Mouse (Mus musculus) intestine, embryonic 14.5 days (tissue): Measurements from ENCODE around the gene Hoxa3. TPM values are rescaled to one million over a fixed set of nuclear protein-coding genes. Genes with fewer than 3 reads are reported as not detected.

ENCODE experiments used
- ATAC-seq: fragments of 200-750 bp; cut with Nextera tagmentation; replicated peaks from 2 replicates; pipeline ENCODE4 v1.8.0; 2017; ENCODE audit warnings: low read depth, moderate number of reproducible peaks, moderate TSS enrichment, moderate library complexity; ENCODE audit not compliant: low FRiP score, low TSS enrichment
- DNase-seq: peaks from one replicate; pipeline ENCODE4 v3.0.0-alpha.2; 2018; ENCODE audit warnings: low spot score
- H3K27ac ChIP-seq: fragments of 300-500 bp; sonication (generic); 2 replicates; pipeline ENCODE4 v1.5.1; 2014; ENCODE audit warnings: low read depth, mild to moderate bottlenecking, control low read depth
- H3K27me3 ChIP-seq: fragments of 300-500 bp; sonication (generic); replicated peaks from 2 replicates; pipeline ENCODE4 v1.6.1; 2014; ENCODE audit warnings: low read length, control low read depth; ENCODE audit not compliant: control insufficient read depth, insufficient read depth
- H3K36me3 ChIP-seq: fragments of 300-500 bp; sonication (generic); 2 replicates; pipeline ENCODE4 v1.6.1; 2014; ENCODE audit warnings: low read length, control low read depth; ENCODE audit not compliant: control insufficient read depth, insufficient read depth
- H3K4me1 ChIP-seq: fragments of 300-500 bp; sonication (generic); replicated peaks from 2 replicates; pipeline ENCODE4 v1.6.1; 2014; ENCODE audit warnings: low read length, control low read depth, mixed read lengths; ENCODE audit not compliant: control insufficient read depth, insufficient read depth
- H3K4me2 ChIP-seq: fragments of 300-500 bp; sonication (generic); 2 replicates; pipeline ENCODE4 v1.6.1; 2014; ENCODE audit warnings: low read length
- H3K4me3 ChIP-seq: fragments of 300-500 bp; sonication (generic); 2 replicates; pipeline ENCODE4 v1.5.1; 2014; ENCODE audit warnings: low read depth, low read length, control low read depth, mixed read lengths
- H3K9ac ChIP-seq: fragments of 300-500 bp; sonication (generic); 2 replicates; pipeline ENCODE4 v1.6.1; 2014; ENCODE audit warnings: mild to moderate bottlenecking, low read length
- H3K9me3 ChIP-seq: fragments of 300-500 bp; sonication (generic); 2 replicates; pipeline ENCODE4 v1.6.1; 2016; ENCODE audit warnings: low read length, control low read depth; ENCODE audit not compliant: control insufficient read depth
- WGBS: fragments of 180-500 bp; shearing (Covaris S2); extraction: QIAGEN DNeasy Blood & Tissue Kit; methylation state at CpG from one replicate; pipeline ENCODE4 v1.1.7; 2014; 5-methylcytosine and 5-hydroxymethylcytosine counted together
- polyA plus RNA-seq: library from polyadenylated mRNA; unstranded; fragments of >200 nt; fragmentation: Nextera tagmentation; extraction: Ambion mirVana; gene quantifications from 2 replicates; pipeline ENCODE4 v1.2.1, GENCODE M21; 2014

Gene Hoxa3
- polyA plus RNA-seq, 1 experiment from 2014 or later = 9.7 TPM

GRCm38 (mm10) chr6:52170166-52170897 lies 42.8 kb downstream of the Hoxa3 start:
- WGBS = 28% methylated on average over 40 of the region's 40 CpGs
- ATAC-seq = no peak
- H3K4me3 ChIP-seq = peak overlapping the region; percentile 59

GRCm38 (mm10) chr6:52169499-52170165 lies 43.5 kb downstream of the Hoxa3 start:
- Histone ChIP-seq H3K27ac (peak overlapping the region; percentile 88), H3K27me3 (0 out of 2 replicates have a peak, but pooled peaks cover 8% of the 10 kb centered on the region), H3K4me3 (peak overlapping the region; percentile 59; the same call in 1 of the 2 replicates), H3K4me1 (peaks cover 47% of the 10 kb centered on the region), H3K9me3 (no peaks in the 10 kb centered on the region), H3K9ac (peak overlapping the region; percentile 87), H3K4me2 (peak overlapping the region; percentile 70), H3K36me3 (no peaks in the 10 kb centered on the region)
- WGBS = 33% methylated on average over 16 of the region's 16 CpGs
- no peak for ATAC-seq
- peak; percentile 67 for DNase-seq

More at GRCm38 (mm10) chr6:52170166-52170897, 42.8 kb downstream of the Hoxa3 start:
- peak overlapping the region; percentile 70 for H3K4me2 ChIP-seq
- H3K4me1 ChIP-seq = peaks cover 42% of the 10 kb centered on the region
- H3K36me3 ChIP-seq = no peaks in the 10 kb centered on the region
- peak; percentile 75 for DNase-seq
- 0 out of 2 replicates have a peak, but pooled peaks cover 8% of the 10 kb centered on the region for H3K27me3 ChIP-seq
- H3K27ac ChIP-seq = peak overlapping the region; percentile 88
- no peaks in the 10 kb centered on the region for H3K9me3 ChIP-seq
- peak overlapping the region; percentile 87 for H3K9ac ChIP-seq

- Histone ChIP-seq H3K9me3 (no peaks in the 10 kb centered on the region), H3K36me3 (no peaks in the 10 kb centered on the region), H3K27me3 (0 out of 2 replicates have a peak, but pooled peaks cover 8% of the 10 kb centered on the region), H3K4me1 (peaks cover 45% of the 10 kb centered on the region), H3K4me2 (peak overlapping the region; percentile 70), H3K4me3 (peak overlapping the region; percentile 59), H3K27ac (peak overlapping the region; percentile 95), H3K9ac (peak overlapping the region; percentile 87)
- WGBS = 21% methylated on average over 42 of the region's 42 CpGs
- DNase-seq (peak; percentile 74), ATAC-seq (no peak)
These were observed 44.7 kb downstream of the Hoxa3 start for GRCm38 (mm10) chr6:52168191-52169055.

GRCm38 (mm10) chr6:52167736-52168161 lies 45.4 kb downstream of the Hoxa3 start:
- Histone ChIP-seq H3K9ac (peak overlapping the region; percentile 87), H3K4me3 (peak overlapping the region; percentile 59), H3K36me3 (peaks cover 3% of the 10 kb centered on the region; the same call in 1 of the 2 replicates), H3K4me1 (peaks cover 48% of the 10 kb centered on the region), H3K27me3 (0 out of 2 replicates have a peak, but pooled peaks cover 8% of the 10 kb centered on the region), H3K9me3 (no peaks in the 10 kb centered on the region), H3K4me2 (peak overlapping the region; percentile 70), H3K27ac (peak overlapping the region; percentile 95)
- ATAC-seq (no peak), DNase-seq (peak; percentile 72)
- 34% methylated on average over 14 of the region's 14 CpGs for WGBS

GRCm38 (mm10) chr6:52167176-52167575 lies 46.0 kb downstream of the Hoxa3 start:
- Histone ChIP-seq H3K27me3 (0 out of 2 replicates have a peak, but pooled peaks cover 8% of the 10 kb centered on the region), H3K9me3 (no peaks in the 10 kb centered on the region), H3K4me1 (peaks cover 48% of the 10 kb centered on the region), H3K4me3 (peak overlapping the region; percentile 59; the same call in 1 of the 2 replicates), H3K9ac (peak overlapping the region; percentile 87), H3K4me2 (peak overlapping the region; percentile 70), H3K36me3 (peaks cover 4% of the 10 kb centered on the region; the same call in 1 of the 2 replicates), H3K27ac (peak overlapping the region; percentile 95)
- no peak for ATAC-seq
- 51% methylated on average over 1 of the region's 1 CpGs for WGBS
- no peak for DNase-seq

- Histone ChIP-seq H3K36me3 (peaks cover 4% of the 10 kb centered on the region; the same call in 1 of the 2 replicates), H3K4me1 (peaks cover 44% of the 10 kb centered on the region), H3K27ac (peak overlapping the region; percentile 95), H3K9ac (peak overlapping the region; percentile 87), H3K4me2 (peak overlapping the region; percentile 70), H3K4me3 (peak overlapping the region; percentile 59), H3K27me3 (0 out of 2 replicates have a peak, but pooled peaks cover 8% of the 10 kb centered on the region), H3K9me3 (no peaks in the 10 kb centered on the region)
- 33% methylated on average over 4 of the region's 4 CpGs for WGBS
- peak; percentile 71 for DNase-seq
- ATAC-seq = no peak
These were observed 46.6 kb downstream of the Hoxa3 start for GRCm38 (mm10) chr6:52166431-52167077.

GRCm38 (mm10) chr6:52165441-52166370 lies 47.4 kb downstream of the Hoxa3 start:
- peak; percentile 80 for DNase-seq

More at GRCm38 (mm10) chr6:52165441-52166370, 47.4 kb downstream of the Hoxa3 start:
- Histone ChIP-seq H3K27me3 (0 out of 2 replicates have a peak, but pooled peaks cover 8% of the 10 kb centered on the region), H3K9ac (peak overlapping the region; percentile 87), H3K4me3 (peak overlapping the region; percentile 59), H3K4me1 (peaks cover 38% of the 10 kb centered on the region), H3K27ac (peak overlapping the region; percentile 95), H3K36me3 (peaks cover 4% of the 10 kb centered on the region; the same call in 1 of the 2 replicates), H3K4me2 (peak overlapping the region; percentile 70), H3K9me3 (no peaks in the 10 kb centered on the region)
- no peak for ATAC-seq
- WGBS = 15% methylated on average over 28 of the region's 28 CpGs
